In the genomic region with DNA sequence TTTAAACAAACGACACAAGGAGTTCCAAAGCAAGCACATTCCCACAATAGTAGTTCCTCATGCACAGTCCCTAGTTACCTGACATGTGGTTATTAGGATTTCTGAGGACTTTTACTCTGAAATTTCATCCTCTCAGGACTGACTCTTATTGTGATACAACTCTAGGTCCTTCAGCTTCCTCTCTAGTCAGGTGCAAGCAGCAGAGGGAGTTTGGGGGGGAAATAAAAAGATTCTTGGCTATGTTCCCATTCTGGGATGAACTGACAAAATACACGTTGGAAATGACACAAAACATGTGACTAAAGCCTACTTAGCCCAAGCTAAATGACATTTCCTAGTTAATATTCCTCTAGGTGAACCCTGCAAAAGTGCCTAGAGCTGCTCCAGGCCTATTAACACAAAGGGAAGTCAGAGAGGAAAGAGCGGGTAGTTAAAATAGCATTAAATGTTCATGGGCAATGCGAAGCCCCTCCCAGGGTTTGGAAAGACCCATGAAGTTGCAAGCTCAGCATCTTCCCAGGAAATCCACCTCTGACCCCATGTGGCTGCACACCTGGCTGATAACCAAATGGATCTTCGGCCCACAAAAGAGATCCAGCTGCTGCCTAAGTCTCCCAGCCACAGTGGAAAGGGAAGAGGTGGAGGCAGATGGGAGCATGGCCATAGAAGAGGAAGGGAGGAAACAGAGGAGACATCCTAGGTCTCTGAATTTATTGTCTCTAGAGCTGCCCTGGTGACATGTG, we compare ENCODE assay signal across 8 mouse cellular contexts. TPM values are rescaled to one million over a fixed set of nuclear protein-coding genes. Genes with fewer than 3 reads are reported as not detected.
DNase-seq lines count a peak whose midpoint lies in the region; ATAC-seq and TF ChIP-seq lines count a peak whose summit lies in the region.

No protein-coding gene starts in this region.

- no peaks in the 10 kb centered on the region for H3K36me3 ChIP-seq in lung, embryonic 14.5 days (ENCODE audit: insufficient read depth)
- H3K36me3 ChIP-seq in intestine, embryonic 16.5 days (ENCODE audit: control insufficient read depth, insufficient read depth, low read length) = no peaks in the 10 kb centered on the region

- peak; percentile 60 for ATAC-seq in lung, embryonic 14.5 days (ENCODE audit: insufficient read depth)
- peak; percentile 78 for ATAC-seq in intestine, embryonic 16.5 days
- 0 out of 2 replicates have a peak, but pooled peaks have one; percentile 27 for ATAC-seq in monocyte, adult 5-6 weeks (replicated peaks; ENCODE audit: insufficient number of reproducible peaks, low FRiP score, low TSS enrichment, poor library complexity, severe bottlenecking)

- no peaks in the 10 kb centered on the region for H3K27me3 ChIP-seq in lung, embryonic 14.5 days (ENCODE audit: insufficient read depth, low read length)
- H3K27me3 ChIP-seq in intestine, embryonic 16.5 days (replicated peaks; ENCODE audit: control insufficient read depth, insufficient read depth, low read length) = no peaks in the 10 kb centered on the region

- no peak for TF ChIP-seq POLR2A in bone marrow macrophage, adult 2 months (IDR thresholded peaks at IDR 0.05; ENCODE audit: borderline replicate concordance, low read depth, low read length)

- DNase-seq in lung, embryonic 14.5 days = peak; percentile 81
- DNase-seq in lung, postnatal 4 days = no peak
- DNase-seq in layer of hippocampus, adult 9-11 months = no peak
- no peak for DNase-seq in embryo, embryonic 11 days
- no peak for DNase-seq in adrenal gland, postnatal 25 days

- TF ChIP-seq CTCF in lung, embryonic 14.5 days (IDR thresholded peaks at IDR 0.05; ENCODE audit: low read depth) = no peak
- TF ChIP-seq CTCF in bone marrow macrophage, adult 2 months (IDR thresholded peaks at IDR 0.05; ENCODE audit: low read depth, low read length) = no peak

- H3K4me2 ChIP-seq in lung, embryonic 14.5 days = no peak overlapping the region
- H3K4me2 ChIP-seq in intestine, embryonic 16.5 days (ENCODE audit: low read depth, low read length) = no peak overlapping the region

- H3K4me1 ChIP-seq in lung, embryonic 14.5 days (ENCODE audit: insufficient read depth) = 0 out of 2 replicates have a peak, but pooled peaks cover 4% of the 10 kb centered on the region
- peaks cover 9% of the 10 kb centered on the region for H3K4me1 ChIP-seq in bone marrow macrophage, adult 2 months (ENCODE audit: control insufficient read depth, insufficient read depth, low read length)
- H3K4me1 ChIP-seq in intestine, embryonic 16.5 days (ENCODE audit: control insufficient read depth, insufficient read depth, low read length) = peaks cover 11% of the 10 kb centered on the region

- H3K9me3 ChIP-seq in lung, embryonic 14.5 days (ENCODE audit: low read depth, low read length) = peaks cover 9% of the 10 kb centered on the region
- no peaks in the 10 kb centered on the region; the same call in none of the 2 replicates for H3K9me3 ChIP-seq in intestine, embryonic 16.5 days (ENCODE audit: control insufficient read depth, low read length)

- H3K27ac ChIP-seq in lung, embryonic 14.5 days (ENCODE audit: low read depth) = peak overlapping the region; percentile 70
- peak overlapping the region; percentile 34 for H3K27ac ChIP-seq in bone marrow macrophage, adult 2 months (ENCODE audit: insufficient read depth, low read depth, low read length)
- H3K27ac ChIP-seq in intestine, embryonic 16.5 days (ENCODE audit: low read length) = peak overlapping the region; percentile 83

- WGBS in lung, embryonic 14.5 days = 30% methylated on average over 5 of the region's 5 CpGs
- WGBS in intestine, embryonic 16.5 days = 28% methylated on average over 5 of the region's 5 CpGs

- H3K4me3 ChIP-seq in lung, embryonic 14.5 days (ENCODE audit: low read depth, low read length) = no peak overlapping the region
- no peak overlapping the region for H3K4me3 ChIP-seq in bone marrow macrophage, adult 2 months (ENCODE audit: insufficient read depth, low read length)
- H3K4me3 ChIP-seq in intestine, embryonic 16.5 days (ENCODE audit: low read length) = no peak overlapping the region

- H3K9ac ChIP-seq in lung, embryonic 14.5 days = no peak overlapping the region
- H3K9ac ChIP-seq in intestine, embryonic 16.5 days (ENCODE audit: low read depth, low read length) = no peak overlapping the region

RNA-seq across cellular contexts. Expression of gene Klf3, which starts 49.6 kb away (rescaled TPM):
- 63.2 and 69.3 TPM in 2 replicates for polyA plus RNA-seq in lung, embryonic 14.5 days (2014; fragmentation: Nextera tagmentation; extraction: Ambion mirVana)
- polyA plus RNA-seq in bone marrow macrophage, adult 2 months (2012; ENCODE audit: insufficient read depth, insufficient read length, missing spikeins) = 52.7 and 61.6 TPM in 2 replicates
- polyA plus RNA-seq in intestine, embryonic 16.5 days (2015; fragmentation: Nextera tagmentation; extraction: Ambion mirVana) = 68.1 and 71.9 TPM in 2 replicates
- 144 to 183 TPM (median 159 TPM) in 3 replicates for total RNA-seq in monocyte, adult 5-6 weeks (2017)
- total RNA-seq in adrenal gland, postnatal 25 days (2021) = 61.6 and 74.6 TPM in 2 replicates

Comparison
In these comparisons a context has a peak if more than half of its experiments do, and no peak if none do; other contexts are left out.
1. ATAC-seq: peak in every context shown above with its lines; median percentile 78 in intestine, embryonic 16.5 days; 60 in lung, embryonic 14.5 days; 27 in monocyte, adult 5-6 weeks.